Mouse (Mus musculus) heart, adult 2 months (tissue): Measurements from ENCODE around the gene Mpv17l2. TPM values are rescaled to one million over a fixed set of nuclear protein-coding genes. Genes with fewer than 3 reads are reported as not detected.
A peak's percentile ranks its signal among the peaks of the same experiment; 100 is the strongest.

Experiments
- DNase-seq, 2 experiments: peaks; one replicate each; pipeline ENCODE4 v3.0.0; 2021
- H3K27ac ChIP-seq: fragments of 200-600 bp; 2 replicates; pipeline ENCODE4 v1.8.1; 2022
- H3K27me3 ChIP-seq: fragments of 200-500 bp; 2 replicates; pipeline ENCODE4 v1.6.1; 2012; ENCODE audit warnings: mild to moderate bottlenecking, low read length, inconsistent platforms, mixed read lengths; ENCODE audit not compliant: control insufficient read depth, insufficient read depth
- H3K36me3 ChIP-seq: fragments of 200-500 bp; 2 replicates; pipeline ENCODE4 v1.6.1; 2012; ENCODE audit warnings: low read length, inconsistent platforms; ENCODE audit not compliant: control insufficient read depth, insufficient read depth
- H3K4me1 ChIP-seq: fragments of 200-500 bp; 2 replicates; pipeline ENCODE4 v1.6.1; 2011; ENCODE audit warnings: low read length; ENCODE audit not compliant: control insufficient read depth, insufficient read depth
- H3K4me3 ChIP-seq: fragments of 200-600 bp; 2 replicates; pipeline ENCODE4 v1.8.1; 2022
- H3K79me2 ChIP-seq: fragments of 200-500 bp; replicated peaks from 2 replicates; pipeline ENCODE4 v1.6.1; 2012; ENCODE audit warnings: mild to moderate bottlenecking, inconsistent platforms, low read length, moderate library complexity, mixed read lengths; ENCODE audit not compliant: control insufficient read depth, insufficient read depth
- H3K9ac ChIP-seq: fragments of 200-500 bp; 2 replicates; pipeline ENCODE4 v1.6.1; 2012; ENCODE audit warnings: low read depth, mild to moderate bottlenecking, control low read depth, inconsistent platforms, low read length, mixed read lengths
- CTCF ChIP-seq: fragments of 200-600 bp; IDR thresholded peaks from 2 replicates; pipeline ENCODE4 v1.8.1; 2022; ENCODE audit warnings: antibody characterized with exemption, mild to moderate bottlenecking, moderate library complexity
- EP300 ChIP-seq: fragments of 200-500 bp; IDR thresholded peaks from 2 replicates; pipeline ENCODE4 v1.6.1; 2011; ENCODE audit warnings: low read depth, low read length, control low read depth; ENCODE audit not compliant: insufficient read depth
- POLR2A ChIP-seq: fragments of 200-500 bp; IDR thresholded peaks from 2 replicates; pipeline ENCODE4 v1.6.1; 2011; ENCODE audit warnings: mild to moderate bottlenecking, low read depth, low read length, control low read depth; ENCODE audit not compliant: insufficient read depth
- WGBS: fragments of 180-500 bp; shearing (Covaris S2); methylation state at CpG from one replicate; pipeline ENCODE4 v1.1.7; 2018; 5-methylcytosine and 5-hydroxymethylcytosine counted together
- intact Hi-C: fragments of 180-260 bp; cut with DNase I; formaldehyde crosslinking; loops from one replicate; pipeline ENCODE4 v1.15.1; 2025
- polyA plus RNA-seq: library from polyadenylated mRNA; depleted of rRNA; stranded (reverse); fragments of >200 nt; gene quantifications from 2 replicates; pipeline ENCODE4 v1.2.3, GENCODE M21; 2012
- total RNA-seq, 2 experiments: library from RNA; stranded (reverse); gene quantifications; 2 replicates each; pipeline ENCODE4 v1.2.3; 2021

The Mpv17l2 gene
- total and polyA plus RNA-seq, 3 experiments = 21.7 to 32.2 (median 29.1) TPM

- 34% methylated on average over 9 of the region's 9 CpGs for WGBS
- no peaks in the 10 kb centered on the region for H3K27me3 ChIP-seq
- H3K4me1 ChIP-seq = peaks cover 1% of the 10 kb centered on the region; the same call in 1 of the 2 replicates
Measured at GRCm38 (mm10) chr8:70719796-70720270, 40.9 kb downstream of the Mpv17l2 start.

GRCm38 (mm10) chr8:70718297-70718696 is 42.4 kb downstream of the Mpv17l2 start, which contains the start of gene Gm3336:
Gene Gm3336, plus strand, starts transcription at chr8:70718543.
- no peaks in the 10 kb centered on the region for H3K79me2 ChIP-seq
- H3K4me3 ChIP-seq = no peak within 1 kb of the TSS
- peak; percentile 72 to 75 for DNase-seq
- H3K9ac ChIP-seq = no peak within 1 kb of the TSS
- intact Hi-C loops = no loop called here
- no peaks in the 10 kb centered on the region for H3K36me3 ChIP-seq
- no peak within 1 kb of the TSS for H3K27ac ChIP-seq
- H3K4me1 ChIP-seq = peaks cover 1% of the 10 kb centered on the region; the same call in 1 of the 2 replicates
- WGBS = 4% methylated on average over 19 of the region's 19 CpGs
- TF ChIP-seq EP300 = peak; percentile 42; the same call in 1 of the 2 replicates
- no peak for TF ChIP-seq POLR2A
- no peaks in the 10 kb centered on the region for H3K27me3 ChIP-seq

More at GRCm38 (mm10) chr8:70719796-70720270, 40.9 kb downstream of the Mpv17l2 start:
- Histone ChIP-seq H3K4me3 (no peak overlapping the region), H3K9ac (no peak overlapping the region), H3K79me2 (no peaks in the 10 kb centered on the region), H3K36me3 (no peaks in the 10 kb centered on the region), H3K27ac (no peak overlapping the region)
- intact Hi-C loops = loop anchor here (1.0 to 2.0 kb wide), 5 partner anchors 32 to 149 kb away; no protein-coding TSS in a partner anchor
- no peak for TF ChIP-seq EP300
- TF ChIP-seq CTCF = no peak
- TF ChIP-seq POLR2A = no peak
- peak in 1 of 2 experiments; percentile 37 for DNase-seq

GRCm38 (mm10) chr8:70716521-70717400 is 44.0 kb downstream of the Mpv17l2 start:
- WGBS = 78% methylated on average over 40 of the region's 40 CpGs
- no peak for DNase-seq
- intact Hi-C loops = no loop called here

GRCm38 (mm10) chr8:70715086-70715485 is 45.7 kb downstream of the Mpv17l2 start:
- intact Hi-C loops = no loop called here
- TF ChIP-seq CTCF (no peak), POLR2A (no peak), EP300 (no peak)
- DNase-seq = no peak

More at GRCm38 (mm10) chr8:70716521-70717400, 44.0 kb downstream of the Mpv17l2 start:
- Histone ChIP-seq H3K27me3 (no peaks in the 10 kb centered on the region), H3K27ac (no peak overlapping the region), H3K36me3 (no peaks in the 10 kb centered on the region), H3K4me1 (peaks cover 1% of the 10 kb centered on the region; the same call in 1 of the 2 replicates), H3K9ac (no peak overlapping the region), H3K4me3 (no peak overlapping the region), H3K79me2 (no peaks in the 10 kb centered on the region)
- TF ChIP-seq POLR2A (no peak), EP300 (no peak), CTCF (no peak)

DNA sequence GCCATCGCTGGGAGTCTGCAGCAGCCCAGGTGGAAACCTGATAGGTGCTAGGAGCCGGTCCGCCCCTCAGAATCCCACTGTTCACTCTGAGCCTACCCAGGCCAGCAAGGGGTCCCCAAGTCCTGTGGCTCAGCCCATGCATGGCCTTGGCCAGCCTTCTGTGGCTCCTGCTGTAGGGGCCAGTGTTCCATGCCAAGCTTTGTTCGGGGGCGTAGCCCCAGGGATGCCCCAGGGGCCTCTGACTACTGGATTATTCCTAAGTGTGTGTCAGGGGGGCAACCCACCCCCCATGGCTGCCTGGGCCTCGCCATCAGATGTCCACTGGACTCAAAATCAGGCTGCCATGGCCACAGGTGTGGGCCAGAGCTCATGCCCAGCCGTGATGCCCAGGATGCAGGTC is 46.8 kb downstream of the Mpv17l2 start:
- TF ChIP-seq EP300 (no peak), CTCF (no peak), POLR2A (no peak)

More at GRCm38 (mm10) chr8:70715086-70715485, 45.7 kb downstream of the Mpv17l2 start:
- H3K36me3 ChIP-seq = no peaks in the 10 kb centered on the region
- 66% methylated on average over 2 of the region's 2 CpGs for WGBS
- peaks cover 3% of the 10 kb centered on the region; the same call in 1 of the 2 replicates for H3K4me1 ChIP-seq
- H3K4me3 ChIP-seq = no peak overlapping the region
- no peaks in the 10 kb centered on the region for H3K27me3 ChIP-seq
- no peak overlapping the region for H3K27ac ChIP-seq
- H3K79me2 ChIP-seq = no peaks in the 10 kb centered on the region
- no peak overlapping the region for H3K9ac ChIP-seq

More for the DNA sequence above, 46.8 kb downstream of the Mpv17l2 start:
- Histone ChIP-seq H3K79me2 (no peaks in the 10 kb centered on the region), H3K36me3 (no peaks in the 10 kb centered on the region), H3K4me1 (peaks cover 3% of the 10 kb centered on the region; the same call in 1 of the 2 replicates), H3K9ac (no peak overlapping the region), H3K27ac (no peak overlapping the region), H3K4me3 (no peak overlapping the region), H3K27me3 (no peaks in the 10 kb centered on the region)
- WGBS = 83% methylated on average over 7 of the region's 7 CpGs
- DNase-seq = no peak
- intact Hi-C loops = no loop called here
